Mouse (Mus musculus): ENCODE measurements around the gene Ube2cbp. TPM values are rescaled to one million over a fixed set of nuclear protein-coding genes. Genes with fewer than 3 reads are reported as not detected.

The Ube2cbp gene
- polyA plus RNA-seq, 1 experiment = not detected

GRCm38 (mm10) chr9:86315700-86316099, 149.1 kb downstream of the Ube2cbp start:
- Histone ChIP-seq H3K27me3 (ENCODE audit: control insufficient read depth) (no peaks in the 10 kb centered on the region), H3K4me1 (ENCODE audit: control insufficient read depth) (no peaks in the 10 kb centered on the region), H3K36me3 (ENCODE audit: control insufficient read depth) (no peaks in the 10 kb centered on the region), H3K9me3 (ENCODE audit: control insufficient read depth, low read length) (no peaks in the 10 kb centered on the region), H3K4me3 (replicated peaks) (no peak overlapping the region)
- TF ChIP-seq TAL1 (IDR thresholded peaks at IDR 0.05; ENCODE audit: low read length) (no peak), GATA1 (IDR thresholded peaks at IDR 0.05; ENCODE audit: low read length) (no peak)

- Histone ChIP-seq H3K36me3 (ENCODE audit: control insufficient read depth) (no peaks in the 10 kb centered on the region), H3K9me3 (ENCODE audit: control insufficient read depth, low read length) (no peaks in the 10 kb centered on the region), H3K4me1 (ENCODE audit: control insufficient read depth) (no peaks in the 10 kb centered on the region), H3K27me3 (ENCODE audit: control insufficient read depth) (no peaks in the 10 kb centered on the region), H3K4me3 (replicated peaks) (no peak overlapping the region)
- TF ChIP-seq GATA1 (IDR thresholded peaks at IDR 0.05; ENCODE audit: low read length) (no peak), TAL1 (IDR thresholded peaks at IDR 0.05; ENCODE audit: low read length) (no peak)
These were observed 156.1 kb downstream of the Ube2cbp start for GRCm38 (mm10) chr9:86308616-86309015.

GRCm38 (mm10) chr9:86306556-86306955, 158.2 kb downstream of the Ube2cbp start:
- Histone ChIP-seq H3K27me3 (ENCODE audit: control insufficient read depth) (no peaks in the 10 kb centered on the region), H3K9me3 (ENCODE audit: control insufficient read depth, low read length) (no peaks in the 10 kb centered on the region), H3K36me3 (ENCODE audit: control insufficient read depth) (no peaks in the 10 kb centered on the region), H3K4me1 (ENCODE audit: control insufficient read depth) (no peaks in the 10 kb centered on the region), H3K4me3 (replicated peaks) (no peak overlapping the region)
- no peak for TF ChIP-seq GATA1 (IDR thresholded peaks at IDR 0.05; ENCODE audit: low read length)
- no peak for TF ChIP-seq TAL1 (IDR thresholded peaks at IDR 0.05; ENCODE audit: low read length)

GRCm38 (mm10) chr9:86301407-86301806, 163.3 kb downstream of the Ube2cbp start:
- Histone ChIP-seq H3K27me3 (ENCODE audit: control insufficient read depth) (no peaks in the 10 kb centered on the region), H3K4me3 (replicated peaks) (no peak overlapping the region), H3K9me3 (ENCODE audit: control insufficient read depth, low read length) (no peaks in the 10 kb centered on the region), H3K4me1 (ENCODE audit: control insufficient read depth) (no peaks in the 10 kb centered on the region), H3K36me3 (ENCODE audit: control insufficient read depth) (no peaks in the 10 kb centered on the region)
- no peak for TF ChIP-seq GATA1 (IDR thresholded peaks at IDR 0.05; ENCODE audit: low read length)
- no peak for TF ChIP-seq TAL1 (IDR thresholded peaks at IDR 0.05; ENCODE audit: low read length)

- Histone ChIP-seq H3K4me3 (replicated peaks) (no peak overlapping the region), H3K36me3 (ENCODE audit: control insufficient read depth) (no peaks in the 10 kb centered on the region), H3K27me3 (ENCODE audit: control insufficient read depth) (no peaks in the 10 kb centered on the region), H3K9me3 (ENCODE audit: control insufficient read depth, low read length) (no peaks in the 10 kb centered on the region), H3K4me1 (ENCODE audit: control insufficient read depth) (no peaks in the 10 kb centered on the region)
- no peak for TF ChIP-seq TAL1 (IDR thresholded peaks at IDR 0.05; ENCODE audit: low read length)
- no peak for TF ChIP-seq GATA1 (IDR thresholded peaks at IDR 0.05; ENCODE audit: low read length)
These were observed 166.2 kb downstream of the Ube2cbp start for GRCm38 (mm10) chr9:86298596-86298995.

GRCm38 (mm10) chr9:86298131-86298530, 166.6 kb downstream of the Ube2cbp start:
- Histone ChIP-seq H3K36me3 (ENCODE audit: control insufficient read depth) (no peaks in the 10 kb centered on the region), H3K4me3 (replicated peaks) (no peak overlapping the region), H3K9me3 (ENCODE audit: control insufficient read depth, low read length) (no peaks in the 10 kb centered on the region)

GRCm38 (mm10) chr9:86296683-86297638, 167.8 kb downstream of the Ube2cbp start:
- H3K36me3 ChIP-seq (ENCODE audit: control insufficient read depth) = no peaks in the 10 kb centered on the region
- H3K27me3 ChIP-seq (ENCODE audit: control insufficient read depth) = no peaks in the 10 kb centered on the region
- no peaks in the 10 kb centered on the region for H3K4me1 ChIP-seq (ENCODE audit: control insufficient read depth)
- H3K9me3 ChIP-seq (ENCODE audit: control insufficient read depth, low read length) = no peaks in the 10 kb centered on the region
- TF ChIP-seq TAL1 (IDR thresholded peaks at IDR 0.05; ENCODE audit: low read length) (no peak), GATA1 (IDR thresholded peaks at IDR 0.05; ENCODE audit: low read length) (no peak)
- H3K4me3 ChIP-seq (replicated peaks) = no peak overlapping the region

More at GRCm38 (mm10) chr9:86298131-86298530, 166.6 kb downstream of the Ube2cbp start:
- TF ChIP-seq GATA1 (IDR thresholded peaks at IDR 0.05; ENCODE audit: low read length) (no peak), TAL1 (IDR thresholded peaks at IDR 0.05; ENCODE audit: low read length) (no peak)
- Histone ChIP-seq H3K27me3 (ENCODE audit: control insufficient read depth) (no peaks in the 10 kb centered on the region), H3K4me1 (ENCODE audit: control insufficient read depth) (no peaks in the 10 kb centered on the region)

GRCm38 (mm10) chr9:86287570-86287954, 177.2 kb downstream of the Ube2cbp start:
- Histone ChIP-seq H3K9me3 (ENCODE audit: control insufficient read depth, low read length) (peaks cover 6% of the 10 kb centered on the region; the same call in 1 of the 2 replicates), H3K4me1 (ENCODE audit: control insufficient read depth) (no peaks in the 10 kb centered on the region), H3K36me3 (ENCODE audit: control insufficient read depth) (no peaks in the 10 kb centered on the region), H3K4me3 (replicated peaks) (no peak overlapping the region), H3K27me3 (ENCODE audit: control insufficient read depth) (no peaks in the 10 kb centered on the region)
- TF ChIP-seq TAL1 (IDR thresholded peaks at IDR 0.05; ENCODE audit: low read length) = no peak
- no peak for TF ChIP-seq GATA1 (IDR thresholded peaks at IDR 0.05; ENCODE audit: low read length)

GRCm38 (mm10) chr9:86286830-86287569, 177.8 kb downstream of the Ube2cbp start:
- H3K9me3 ChIP-seq (ENCODE audit: control insufficient read depth, low read length) = peaks cover 6% of the 10 kb centered on the region; the same call in 1 of the 2 replicates
- no peak for TF ChIP-seq GATA1 (IDR thresholded peaks at IDR 0.05; ENCODE audit: low read length)
- no peaks in the 10 kb centered on the region for H3K4me1 ChIP-seq (ENCODE audit: control insufficient read depth)
- H3K36me3 ChIP-seq (ENCODE audit: control insufficient read depth) = no peaks in the 10 kb centered on the region
- no peaks in the 10 kb centered on the region for H3K27me3 ChIP-seq (ENCODE audit: control insufficient read depth)
- no peak overlapping the region for H3K4me3 ChIP-seq (replicated peaks)

Data from erythroblast, embryonic 14.5 days (primary cell).